Mouse (Mus musculus) spleen, adult 18-20 months (tissue): ENCODE results near the gene Pla2g2c.
A peak's percentile ranks its signal among the peaks of the same experiment; 100 is the strongest.

Experiments
- DNase-seq, 2 experiments: peaks; one replicate each; pipeline ENCODE4 v3.0.0; 2022; ENCODE audit warnings: mixed read lengths in 2 of 2

Pla2g2c gene

DNA sequence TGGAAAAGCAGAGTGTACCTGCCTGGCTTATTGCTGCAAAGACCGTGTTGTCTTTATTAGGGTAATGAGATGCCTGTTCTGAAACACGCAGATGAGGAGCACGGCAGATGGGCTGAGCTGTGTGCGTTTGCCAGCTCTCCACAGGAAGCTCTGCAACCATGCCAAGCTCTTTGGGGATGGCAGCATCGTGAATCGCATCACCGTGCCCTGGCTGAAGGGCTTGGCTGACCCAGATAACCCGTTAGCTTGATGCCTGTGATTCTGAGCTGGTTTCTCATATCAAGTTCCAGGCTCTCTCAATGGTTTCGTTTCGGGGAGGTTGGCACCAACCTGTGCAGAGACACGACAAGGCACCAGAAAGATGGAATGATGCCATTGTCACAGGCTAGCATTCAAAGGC, 14.0 kb upstream of the Pla2g2c start:
- no peak for DNase-seq

DNA sequence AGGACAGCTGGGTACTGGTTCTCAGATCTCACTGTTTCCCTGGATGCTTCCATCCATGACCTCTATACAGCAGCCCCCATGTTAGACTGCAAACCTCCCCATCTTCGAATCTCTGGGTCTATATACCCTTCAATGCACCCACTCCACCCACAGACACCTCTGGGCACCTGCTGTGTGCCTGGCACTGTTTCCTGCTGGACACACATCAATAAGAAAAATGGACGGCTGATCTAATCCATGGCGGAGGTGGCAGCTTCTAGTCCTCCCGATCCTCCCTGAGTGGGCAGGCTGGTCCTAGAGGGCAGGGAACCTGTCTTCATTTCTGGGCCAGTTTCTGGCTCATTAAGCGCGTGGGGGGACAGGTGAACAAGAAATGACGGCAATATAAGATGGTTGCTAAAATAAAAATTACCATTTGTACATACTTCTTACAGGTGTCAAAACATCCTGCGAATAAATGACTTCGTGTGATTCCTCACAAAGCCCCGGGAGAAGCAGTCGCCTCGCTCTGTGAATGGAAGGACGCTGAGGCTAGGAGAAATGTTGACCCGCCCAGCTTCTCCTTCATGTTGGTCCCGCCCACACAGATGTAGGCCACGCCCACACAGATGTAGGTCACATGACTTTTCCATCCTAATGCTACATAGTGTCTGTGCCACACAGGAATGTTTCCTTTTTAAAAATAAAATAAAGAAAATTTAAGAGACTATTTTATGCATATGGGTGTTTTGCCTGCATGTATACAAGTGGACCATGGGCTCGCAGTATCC, 13.4 kb upstream of the Pla2g2c start:
- DNase-seq: no peak

DNA sequence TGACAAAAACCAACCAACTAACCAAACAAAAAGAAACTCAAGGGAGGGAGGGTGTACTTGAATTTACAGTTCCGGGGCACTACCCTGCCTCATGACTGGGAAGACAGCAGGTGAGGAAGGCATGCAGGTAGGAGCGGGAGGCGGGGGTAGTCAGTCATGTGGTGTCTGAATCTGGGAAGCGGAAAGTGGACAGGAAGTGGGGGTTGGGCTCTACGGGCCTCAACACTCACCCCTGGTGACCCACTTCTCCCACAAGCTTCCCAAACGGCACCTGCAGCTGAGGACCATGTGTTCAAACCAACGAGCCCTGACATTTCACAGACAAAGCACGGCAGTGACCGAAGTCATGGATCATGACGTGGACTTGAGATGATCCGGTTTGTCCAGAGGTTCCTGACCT, 12.5 kb upstream of the Pla2g2c start:
- DNase-seq: no peak

DNA sequence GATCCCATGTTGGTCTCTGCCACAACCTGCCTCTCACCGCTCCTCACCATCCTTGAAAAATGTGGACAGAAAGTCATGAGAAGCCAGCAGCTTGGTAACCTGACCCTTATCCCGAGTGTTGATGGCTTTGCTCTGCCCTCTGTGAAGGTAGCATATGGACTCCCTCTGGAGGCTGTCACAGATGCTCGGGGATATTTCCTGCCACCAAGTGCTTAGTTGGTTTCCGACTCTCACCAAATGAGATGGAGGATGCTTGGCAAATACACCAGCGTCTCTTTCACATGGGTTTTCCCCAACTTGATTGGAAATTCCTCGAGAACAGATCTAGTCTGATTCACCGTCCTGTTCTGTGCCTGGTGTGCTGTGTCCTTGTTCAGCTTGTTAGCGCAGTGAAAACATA, 12.0 kb upstream of the Pla2g2c start:
- DNase-seq: no peak

DNA sequence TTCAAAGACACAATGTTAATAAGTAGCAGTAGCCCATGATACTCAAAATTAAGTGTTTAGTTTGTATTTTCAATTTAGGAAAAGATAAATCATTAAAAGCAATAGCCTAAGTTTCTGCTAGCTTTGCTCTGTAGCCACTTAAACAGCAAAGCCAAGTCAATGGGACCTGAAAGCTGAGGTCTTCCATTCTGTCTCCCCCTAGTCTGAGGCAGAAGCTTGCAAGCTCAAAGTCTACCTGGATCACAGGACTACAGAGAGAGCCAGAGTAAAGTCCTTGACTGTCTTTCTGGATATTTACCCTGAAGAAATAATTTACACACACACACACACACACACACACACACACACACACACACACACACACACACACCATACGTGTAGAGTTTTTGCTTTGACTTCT, 10.4 kb upstream of the Pla2g2c start:
- no peak for DNase-seq

DNA sequence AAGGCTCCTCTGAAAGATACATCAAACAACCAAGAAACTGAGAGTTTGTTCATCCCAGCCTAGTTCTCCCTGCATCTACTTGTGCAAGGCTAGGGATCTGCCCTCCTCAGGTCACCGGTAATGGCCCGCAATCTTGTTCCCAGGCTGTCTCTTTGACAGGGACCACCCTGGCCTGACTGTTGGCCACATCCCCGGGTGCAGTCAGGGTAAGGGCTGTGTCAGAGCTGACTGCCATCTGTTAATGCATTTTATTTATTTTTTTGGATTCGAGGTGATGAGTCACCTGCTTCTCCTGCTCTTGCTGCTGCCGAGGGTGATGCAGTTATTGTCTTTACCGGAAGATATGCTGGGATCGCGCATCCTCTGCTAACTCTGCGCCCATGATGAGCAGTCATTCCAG, 7.9 kb upstream of the Pla2g2c start:
- DNase-seq: no peak

DNA sequence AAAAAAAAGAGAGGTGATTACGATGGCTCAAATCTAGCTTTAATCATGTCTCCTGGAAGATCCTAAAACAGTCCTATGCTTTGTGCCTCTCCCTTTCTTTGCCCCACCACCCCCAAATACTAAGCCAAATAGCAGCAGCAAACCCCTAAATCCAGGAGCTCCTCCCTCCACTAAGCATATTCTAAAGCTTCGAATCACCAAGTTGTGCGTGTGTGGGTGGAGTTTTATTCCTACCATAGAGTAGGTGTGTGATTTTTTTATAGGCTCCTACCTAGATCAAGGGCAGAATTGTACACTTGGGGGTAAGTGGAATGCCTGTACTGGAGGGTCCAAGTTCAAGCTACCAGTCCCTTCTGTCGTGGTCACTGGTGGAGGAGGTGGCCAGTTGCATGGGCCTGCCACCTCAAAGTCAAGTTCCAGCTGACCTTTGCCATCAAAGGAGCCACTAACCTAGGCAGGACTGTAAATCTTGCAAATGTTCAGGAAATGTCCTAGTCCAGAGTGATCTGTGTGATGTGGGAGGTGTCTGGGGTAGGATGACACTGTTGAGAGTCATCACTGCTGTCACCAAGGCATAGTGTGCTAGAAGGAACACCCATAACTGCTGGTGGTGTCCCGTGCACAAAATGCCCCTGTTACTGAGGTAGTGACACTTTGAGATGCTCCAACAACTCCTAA, 5.9 kb upstream of the Pla2g2c start:
- DNase-seq: no peak

DNA sequence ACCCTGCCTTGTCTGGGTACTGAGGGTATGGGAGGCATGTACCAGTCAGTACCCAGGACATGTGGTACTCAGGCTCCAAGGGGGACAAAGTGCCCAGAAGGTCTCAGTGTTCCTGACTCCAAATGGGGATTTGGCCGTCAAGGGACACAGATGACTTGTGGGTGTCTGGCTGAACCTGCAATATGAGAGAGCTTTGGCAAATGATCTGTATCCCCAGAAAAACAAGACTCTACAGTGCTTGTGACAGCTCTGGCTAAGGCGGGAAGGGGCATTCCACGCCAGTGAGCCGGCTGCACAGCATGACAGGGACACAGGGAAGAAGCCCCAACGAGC, 5.4 kb upstream of the Pla2g2c start:
- DNase-seq: no peak

DNA sequence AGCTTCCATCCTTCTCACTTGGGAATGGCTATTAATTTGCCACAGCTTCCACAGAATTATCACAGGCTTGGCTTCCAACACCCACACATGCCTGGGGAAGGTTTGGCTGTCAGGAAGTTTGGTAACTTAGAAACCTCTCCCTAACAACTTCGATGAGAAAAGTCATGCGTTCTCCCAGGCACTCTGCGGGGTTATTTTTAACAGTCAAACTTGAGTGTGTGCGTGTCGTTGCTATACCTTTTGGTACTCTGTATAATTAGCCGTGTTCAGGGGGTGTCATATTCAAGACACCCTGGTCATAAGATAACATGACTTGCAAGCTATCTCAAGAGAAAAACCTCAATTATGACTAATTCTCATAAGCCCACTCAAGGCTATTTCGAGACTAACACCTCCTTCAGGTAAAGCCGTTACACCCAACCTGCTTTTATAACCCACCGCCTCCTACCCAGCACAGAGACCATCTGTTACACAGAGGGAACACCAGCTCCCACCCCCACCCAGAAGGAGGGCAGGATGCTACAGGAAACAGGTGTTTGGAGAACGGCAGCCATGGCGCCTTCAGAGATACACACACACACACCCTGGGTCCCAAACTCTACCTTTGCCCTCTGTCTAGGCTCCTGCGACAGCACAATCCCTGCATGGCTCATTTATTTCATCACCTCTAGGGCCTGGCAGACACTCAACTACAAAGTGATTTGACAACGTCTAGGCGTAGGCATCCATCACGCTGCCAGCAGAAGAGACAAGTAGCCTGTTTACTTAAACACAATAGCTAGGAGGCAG, 905 bp upstream of the Pla2g2c start:
- no peak for DNase-seq

DNA sequence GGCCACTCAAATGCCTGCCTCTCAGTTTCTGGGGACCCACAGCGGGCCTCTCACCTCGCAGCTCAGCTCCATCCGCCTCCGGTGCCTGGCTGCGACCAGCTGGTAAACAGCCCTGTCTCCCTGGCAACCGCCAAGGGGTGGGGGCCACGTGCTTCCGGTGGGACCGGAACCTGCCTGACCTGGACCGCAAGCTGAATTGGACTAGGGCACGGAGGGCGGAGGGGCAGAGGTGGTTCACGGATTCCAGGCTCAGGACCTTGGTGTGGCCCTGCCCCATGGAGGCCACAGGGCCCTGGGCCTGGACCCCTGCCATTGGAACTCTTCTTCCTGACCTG, 502 bp downstream of the Pla2g2c start:
- peak in 1 of 2 experiments; percentile 22 for DNase-seq

DNA sequence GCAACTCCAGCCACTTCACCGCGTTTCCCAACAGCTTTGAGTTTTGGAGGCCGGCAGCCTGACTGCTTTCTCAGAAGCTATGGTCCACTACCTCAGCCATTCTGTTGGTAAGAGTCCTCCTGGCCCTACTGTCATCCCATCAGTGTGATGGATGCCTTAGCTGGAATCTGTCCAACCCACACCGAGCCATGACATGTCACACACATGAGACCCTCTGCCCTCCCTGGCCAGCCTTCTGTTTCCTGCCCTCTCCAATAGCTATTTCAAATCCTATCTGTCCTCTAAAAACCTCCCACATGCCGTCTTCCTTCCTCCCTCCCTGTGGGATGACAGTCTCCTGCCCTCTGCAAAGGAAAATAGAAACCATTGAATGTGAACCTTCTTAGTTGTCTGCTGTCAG, 1.2 kb downstream of the Pla2g2c start:
- DNase-seq: no peak

DNA sequence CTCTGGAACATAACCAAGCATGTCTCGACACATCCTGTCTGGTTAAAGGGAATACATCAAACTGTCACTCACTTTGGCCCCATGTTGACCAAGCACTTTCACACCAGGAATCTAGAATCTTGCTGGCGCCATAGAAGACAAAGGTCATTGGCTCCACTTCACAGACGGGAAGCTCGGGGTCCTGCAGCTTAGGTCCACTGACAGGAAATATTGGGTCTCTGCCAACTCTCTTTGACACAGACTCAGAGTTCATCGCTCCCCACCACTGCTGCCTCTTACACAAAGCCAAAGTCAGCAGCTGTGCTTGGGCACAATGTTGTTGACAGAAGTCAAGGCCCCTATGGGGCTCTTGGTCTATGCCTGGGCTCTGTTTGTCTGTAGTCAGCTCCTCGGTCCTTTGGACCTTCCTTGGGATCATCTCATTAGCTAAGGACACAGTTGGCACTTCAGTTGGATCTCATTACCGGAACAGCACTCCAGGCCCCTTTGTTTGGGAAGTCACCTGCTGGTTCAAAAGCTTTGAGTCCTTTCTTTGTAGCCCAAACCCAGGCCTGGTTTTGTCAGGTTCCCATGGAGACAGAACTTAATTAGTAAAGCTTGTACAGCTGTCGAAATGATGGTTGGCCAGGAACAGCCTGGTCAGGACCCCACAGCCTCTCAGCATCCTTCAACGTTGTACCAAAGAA, 4.6 kb downstream of the Pla2g2c start:
- DNase-seq: no peak

DNA sequence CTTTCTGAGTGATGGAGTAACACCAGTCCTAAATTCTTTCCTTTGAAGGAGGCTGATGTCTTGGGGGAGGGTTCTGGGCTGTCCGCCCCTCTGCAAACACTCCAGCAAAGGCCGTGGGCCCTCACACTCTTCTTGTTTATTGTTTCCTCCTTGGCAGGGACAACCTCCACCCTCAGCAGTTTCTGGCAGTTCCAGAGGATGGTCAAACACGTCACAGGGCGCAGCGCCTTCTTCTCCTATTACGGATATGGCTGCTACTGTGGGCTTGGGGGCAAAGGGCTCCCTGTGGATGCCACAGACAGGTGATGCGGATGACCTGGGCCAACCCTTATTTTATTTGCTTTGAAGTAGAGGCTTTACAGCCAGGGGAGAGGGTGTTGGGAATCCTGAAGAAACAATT, 9.5 kb downstream of the Pla2g2c start:
- DNase-seq: no peak

DNA sequence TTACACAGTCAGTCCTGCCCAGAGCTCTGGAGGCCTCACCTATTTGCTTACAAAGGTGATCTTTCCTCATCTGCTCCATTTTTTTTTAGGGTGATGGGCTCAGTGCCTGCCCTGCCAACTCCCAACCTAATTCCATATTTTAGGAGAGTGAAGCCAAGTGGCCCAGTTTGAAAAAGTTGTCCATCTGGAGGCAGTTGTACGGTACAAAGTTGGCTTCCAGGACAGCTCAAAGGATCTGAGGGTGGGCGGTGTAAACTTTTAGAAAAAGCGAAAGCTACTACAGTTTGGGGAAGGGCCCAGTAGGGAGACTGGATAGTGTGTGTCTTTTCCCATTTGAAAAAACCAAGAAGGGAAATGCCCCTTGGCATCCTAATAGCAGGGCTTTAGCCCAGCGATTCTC, 10.3 kb downstream of the Pla2g2c start:
- no peak for DNase-seq

DNA sequence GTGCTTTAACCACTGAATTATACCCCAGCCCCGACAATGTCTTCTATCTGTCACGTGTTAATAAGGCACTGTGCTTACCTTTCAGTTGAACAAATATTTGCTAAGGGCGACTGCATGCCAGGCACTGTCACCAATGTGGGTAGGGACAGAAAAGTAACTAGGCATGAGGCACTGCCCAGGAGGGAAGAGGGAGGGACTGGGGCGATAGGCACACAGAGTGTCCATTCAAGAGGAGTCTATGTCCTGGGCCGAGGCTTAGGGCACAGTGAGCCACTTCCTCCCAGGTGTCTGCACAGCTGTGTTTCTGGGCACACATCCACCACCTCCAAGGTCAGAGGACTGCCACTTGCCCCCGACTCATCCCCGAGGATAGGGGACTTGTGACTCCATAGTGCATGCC, 12.4 kb downstream of the Pla2g2c start, which contains the start of gene Ubxn10:
Gene Ubxn10, minus strand, starts transcription at position 137 of the 400 bp plus-strand sequence.
- no peak for DNase-seq

DNA sequence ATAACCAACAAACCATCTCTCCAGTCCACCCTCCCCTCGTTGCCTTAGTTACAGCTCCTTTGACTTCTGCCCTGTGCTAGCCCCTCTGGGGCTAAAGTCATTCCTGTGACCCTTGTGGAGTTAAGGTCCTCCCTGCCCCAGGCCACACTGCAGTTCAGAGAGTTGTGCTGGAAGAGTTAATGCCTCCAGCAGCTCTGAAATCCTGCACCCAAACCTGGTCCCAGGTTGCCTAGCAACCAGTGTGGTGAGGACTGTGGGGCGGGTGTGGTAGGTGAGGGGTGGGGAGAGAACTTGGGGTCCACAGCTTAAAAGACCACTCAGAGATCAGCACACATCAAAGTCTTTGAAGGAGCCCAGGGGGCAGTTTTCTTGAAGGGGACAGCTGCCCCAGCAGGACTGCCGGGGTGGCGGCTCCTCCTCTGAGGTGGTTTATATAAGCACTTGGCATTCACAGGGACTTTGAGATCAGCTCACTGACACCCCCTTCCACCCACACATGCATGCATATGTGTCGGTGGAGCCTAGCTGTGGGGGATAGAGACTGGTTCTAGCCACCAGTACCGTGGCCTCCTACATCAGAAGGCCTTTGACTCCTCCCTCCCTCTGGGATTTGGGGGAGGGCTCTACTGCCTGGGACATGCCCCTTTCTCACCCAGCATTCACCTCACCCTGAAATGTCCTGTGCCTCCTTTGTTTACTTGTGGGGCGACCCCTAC, 14.7 kb downstream of the Pla2g2c start:
- DNase-seq: no peak

DNA sequence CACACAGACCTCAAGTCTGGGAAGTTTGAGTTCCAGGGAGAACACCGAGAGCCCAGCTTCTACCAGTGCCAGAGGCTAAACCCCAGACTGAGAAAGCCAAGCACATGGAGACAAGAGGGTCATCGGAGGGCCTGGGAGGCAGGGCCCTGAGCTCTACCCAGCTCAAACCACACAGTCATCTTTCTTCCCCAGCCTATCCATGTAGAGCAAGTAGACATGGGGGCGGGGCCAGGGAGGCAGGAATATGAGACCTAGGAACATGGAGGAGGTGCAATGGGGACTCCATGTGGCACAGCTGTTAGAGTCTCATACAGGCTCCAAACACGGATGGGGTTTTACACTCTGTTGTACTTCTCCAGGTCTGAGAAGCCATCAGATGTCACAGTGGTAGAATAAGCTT, 21.3 kb downstream of the Pla2g2c start:
- no peak for DNase-seq

DNA sequence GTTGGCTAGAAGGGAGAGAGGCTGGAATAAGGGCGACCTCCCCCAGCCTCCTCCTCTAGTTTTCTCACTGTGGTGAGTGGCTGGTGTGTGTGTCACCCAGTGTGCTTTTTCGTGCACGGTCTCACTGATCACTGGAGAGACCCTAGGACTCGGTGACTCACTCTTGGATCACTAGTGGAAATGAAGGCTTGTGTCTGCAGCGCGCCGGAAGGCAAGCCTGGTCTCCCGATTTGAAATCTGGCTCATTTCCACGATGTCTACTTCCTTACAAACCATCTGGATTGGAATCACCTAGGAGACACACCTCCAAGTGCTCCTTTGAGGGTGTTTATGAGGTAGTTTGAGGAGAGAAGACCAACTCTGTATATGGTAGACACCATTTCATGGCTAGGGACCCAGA, 22.3 kb downstream of the Pla2g2c start:
- DNase-seq: no peak

DNA sequence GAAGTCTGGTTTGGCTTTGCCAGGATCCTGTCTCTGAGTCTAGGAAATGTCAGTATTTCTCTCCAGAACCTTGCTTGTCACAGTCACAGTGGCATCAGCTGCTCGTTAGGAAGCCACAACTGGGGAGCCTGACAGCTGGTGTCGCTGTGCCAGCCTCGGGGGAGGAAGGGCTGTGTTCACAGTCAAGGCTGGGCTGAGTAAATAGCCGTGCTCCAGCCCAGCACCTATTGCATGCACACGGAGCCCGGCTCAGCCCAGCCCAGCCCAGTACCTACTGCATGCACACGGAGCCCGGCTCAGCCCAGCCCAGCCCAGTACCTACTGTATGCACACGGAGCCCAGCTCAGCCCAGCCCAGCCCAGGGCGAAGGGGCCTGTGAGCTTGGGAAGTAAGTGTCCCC, 23.3 kb downstream of the Pla2g2c start:
- no peak for DNase-seq

DNA sequence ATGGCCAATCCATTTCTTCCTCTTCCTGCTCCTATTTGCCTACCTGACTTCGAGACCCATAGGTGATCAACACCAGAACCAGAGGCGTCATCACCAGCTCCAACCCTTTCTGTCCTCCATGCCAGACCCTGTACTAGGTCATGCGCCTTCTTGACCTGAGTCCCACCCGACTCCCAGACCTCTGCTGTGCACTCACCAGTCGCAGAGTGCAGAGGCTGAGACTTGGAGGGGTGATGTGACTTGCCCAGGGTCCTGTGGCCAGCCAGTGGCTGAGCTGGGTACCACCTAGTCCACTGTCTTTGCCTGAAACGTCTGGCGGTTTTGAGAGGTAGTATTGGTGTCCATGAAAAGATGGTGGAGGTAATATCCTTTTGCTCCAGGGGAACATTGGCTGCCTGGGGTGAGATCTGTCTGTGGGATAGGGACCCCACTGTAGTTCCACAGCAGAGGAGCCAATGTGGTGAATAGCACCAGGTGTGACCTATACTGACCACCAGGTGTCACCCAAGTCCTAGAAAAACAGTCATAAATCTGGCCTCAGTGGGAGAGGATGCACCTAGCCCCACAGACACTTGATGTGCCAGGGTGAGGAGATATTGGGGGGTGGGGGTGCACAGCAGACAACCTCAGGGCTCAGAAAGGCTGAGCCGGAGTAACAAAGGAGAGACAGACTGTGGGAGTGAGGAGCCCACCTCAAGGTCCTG, 23.9 kb downstream of the Pla2g2c start:
- DNase-seq: peak in 1 of 2 experiments; percentile 12

DNA sequence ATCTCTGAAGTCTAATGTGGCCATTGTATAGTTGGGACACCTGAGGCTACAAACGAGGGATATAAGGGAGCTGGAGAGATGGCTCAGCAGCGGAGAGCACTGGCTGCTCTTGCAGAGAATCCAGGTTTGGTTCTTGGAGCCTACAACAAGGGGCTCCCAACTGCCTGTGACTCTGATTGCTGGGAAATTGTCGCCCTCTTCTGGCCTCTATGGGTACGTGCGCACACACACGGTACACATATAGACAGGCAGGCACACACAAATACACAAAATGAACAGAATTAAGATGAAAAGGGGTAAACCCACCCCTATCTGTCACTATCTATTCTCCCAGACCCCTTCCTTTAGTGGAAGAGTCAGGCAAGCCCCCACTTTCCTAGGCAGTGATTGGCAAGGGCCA, 28.0 kb downstream of the Pla2g2c start:
- DNase-seq: no peak

DNA sequence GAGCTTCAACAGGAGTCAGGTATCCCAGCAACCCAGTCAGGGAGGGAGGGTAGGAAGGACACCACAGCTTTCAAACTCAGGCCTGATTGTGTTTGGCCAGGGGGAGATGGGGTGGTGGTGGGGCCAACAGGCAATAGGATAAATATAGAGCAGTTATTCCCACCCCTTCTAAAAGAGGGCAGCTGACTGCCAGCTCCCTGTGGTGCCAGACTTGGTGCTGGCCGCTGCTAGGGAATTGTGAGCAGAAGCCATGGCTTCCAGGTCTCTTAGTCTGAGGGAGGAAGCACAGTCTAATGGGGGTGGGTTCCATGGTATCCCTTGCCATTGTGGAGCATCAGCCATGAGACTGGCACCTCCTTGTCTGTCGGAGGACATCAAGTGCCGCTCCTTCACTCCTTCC, 29.0 kb downstream of the Pla2g2c start:
- DNase-seq: no peak
